Mouse (Mus musculus) CH12.LX (cell line): ENCODE results near the gene Col4a2.

Experiments used
- CHD2 ChIP-seq: IDR thresholded peaks from 2 replicates; pipeline ENCODE4 v1.6.1; 2011; ENCODE audit warnings: low read length, improper control_type of control experiment
- CTCF ChIP-seq, 2 experiments: IDR thresholded peaks in 1 of 2; conservative IDR thresholded peaks in 1 of 2; 2 replicates each; pipeline ENCODE4 v1.5.1; 2011 to 2012; ENCODE audit warnings: low read depth in 2 of 2, low read length in 2 of 2, improper control_type of control experiment in 1 of 2, inconsistent platforms in 1 of 2, mild to moderate bottlenecking in 1 of 2, moderate library complexity in 1 of 2
- ELF1 ChIP-seq: IDR thresholded peaks from 2 replicates; pipeline ENCODE4 v1.6.1; 2014; ENCODE audit warnings: low read depth, mild to moderate bottlenecking, inconsistent platforms, low read length, improper control_type of control experiment
- EP300 ChIP-seq: IDR thresholded peaks from 2 replicates; pipeline ENCODE4 v1.6.1; 2011; ENCODE audit warnings: low read length, improper control_type of control experiment
- ETS1 ChIP-seq: conservative IDR thresholded peaks from 2 replicates; pipeline ENCODE4 v1.6.1; 2012; ENCODE audit warnings: low read depth, mild to moderate bottlenecking, inconsistent platforms, low read length, improper control_type of control experiment, moderate library complexity
- HCFC1 ChIP-seq: IDR thresholded peaks from 2 replicates; pipeline ENCODE4 v1.6.1; 2012; ENCODE audit warnings: low read depth, mild to moderate bottlenecking, inconsistent platforms, low read length, improper control_type of control experiment
- MAFK ChIP-seq: IDR thresholded peaks from 2 replicates; pipeline ENCODE4 v1.6.1; 2011; ENCODE audit warnings: low read length, improper control_type of control experiment; ENCODE audit not compliant: insufficient replicate concordance
- MEF2A ChIP-seq: IDR thresholded peaks from 2 replicates; pipeline ENCODE4 v1.6.1; 2014; ENCODE audit warnings: low read depth, mild to moderate bottlenecking, inconsistent platforms, low read length, improper control_type of control experiment, borderline replicate concordance
- POLR2A ChIP-seq: IDR thresholded peaks from 2 replicates; pipeline ENCODE4 v1.6.1; 2011; ENCODE audit warnings: low read depth, mild to moderate bottlenecking, improper control_type of control experiment, low read length
- POLR2AphosphoS2 ChIP-seq: IDR thresholded peaks from 2 replicates; pipeline ENCODE4 v1.6.1; 2011; ENCODE audit warnings: low read depth, low read length, improper control_type of control experiment
- TBP ChIP-seq: conservative IDR thresholded peaks from 2 replicates; pipeline ENCODE4 v1.6.1; 2011; ENCODE audit warnings: low read depth, low read length, improper control_type of control experiment
- TCF12 ChIP-seq: IDR thresholded peaks from 2 replicates; pipeline ENCODE4 v1.6.1; 2014; ENCODE audit warnings: low read depth, mild to moderate bottlenecking, inconsistent platforms, low read length, improper control_type of control experiment
- ZC3H11A ChIP-seq: IDR thresholded peaks from 2 replicates; pipeline ENCODE4 v1.6.1; 2012; ENCODE audit warnings: low read depth, mild to moderate bottlenecking, inconsistent platforms, low read length, improper control_type of control experiment

- no peak for TF ChIP-seq POLR2A
- TF ChIP-seq TCF12: no peak
- TF ChIP-seq TBP: no peak
- no peak for TF ChIP-seq MAFK
- TF ChIP-seq ELF1: no peak
- no peak for TF ChIP-seq CTCF (conservative IDR thresholded peaks at IDR 0.05 in 1 of 2, IDR thresholded peaks at IDR 0.05 in 1 of 2; ENCODE audit: low read depth in 2 of 2, low read length in 2 of 2)
- TF ChIP-seq POLR2AphosphoS2: no peak
- TF ChIP-seq HCFC1: no peak
- TF ChIP-seq EP300: no peak
- TF ChIP-seq ETS1: no peak
- no peak for TF ChIP-seq MEF2A
- no peak for TF ChIP-seq CHD2
- TF ChIP-seq ZC3H11A: no peak
Observed at GRCm38 (mm10) chr8:11369526-11370203, 57.1 kb downstream of the Col4a2 start.
